Mouse (Mus musculus) liver, adult 2 months (tissue): ENCODE results near the gene Cdhr2. TPM values are rescaled to one million over a fixed set of nuclear protein-coding genes. Genes with fewer than 3 reads are reported as not detected.

Experiments
- DNase-seq: peaks from one replicate; pipeline ENCODE4 v3.0.0-alpha.2; 2011; ENCODE audit warnings: low read depth, low spot score; ENCODE audit errors: extremely low read depth
- H3K27ac ChIP-seq: fragments of 200-500 bp; replicated peaks from 2 replicates; pipeline ENCODE4 v1.5.1; 2012; ENCODE audit warnings: low read depth, mild to moderate bottlenecking, control low read depth, inconsistent platforms, low read length; ENCODE audit not compliant: insufficient read depth
- H3K27me3 ChIP-seq: fragments of 200-500 bp; 2 replicates; pipeline ENCODE4 v1.6.1; 2012; ENCODE audit warnings: mild to moderate bottlenecking, moderate library complexity, low read length, inconsistent platforms; ENCODE audit not compliant: control insufficient read depth, insufficient read depth
- H3K36me3 ChIP-seq: fragments of 200-500 bp; 2 replicates; pipeline ENCODE4 v1.6.1; 2012; ENCODE audit warnings: low read length, inconsistent platforms; ENCODE audit not compliant: control insufficient read depth, insufficient read depth
- H3K4me1 ChIP-seq: fragments of 200-500 bp; 2 replicates; pipeline ENCODE4 v1.6.1; 2011; ENCODE audit warnings: low read length; ENCODE audit not compliant: control insufficient read depth, insufficient read depth
- H3K4me3 ChIP-seq: fragments of 200-500 bp; 2 replicates; pipeline ENCODE4 v1.5.1; 2011; ENCODE audit warnings: low read depth, mild to moderate bottlenecking, control low read depth, low read length, moderate library complexity; ENCODE audit not compliant: insufficient read depth
- H3K79me2 ChIP-seq: fragments of 200-500 bp; 2 replicates; pipeline ENCODE4 v1.6.1; 2012; ENCODE audit warnings: inconsistent platforms, mild to moderate bottlenecking, low read length, moderate library complexity; ENCODE audit not compliant: control insufficient read depth, insufficient read depth
- H3K9ac ChIP-seq: fragments of 200-500 bp; 2 replicates; pipeline ENCODE4 v1.6.1; 2012; ENCODE audit warnings: low read depth, mild to moderate bottlenecking, control low read depth, inconsistent platforms, low read length
- CTCF ChIP-seq: fragments of 200-500 bp; IDR thresholded peaks from 2 replicates; pipeline ENCODE4 v1.5.1; 2011; ENCODE audit warnings: low read depth, low read length, control low read depth
- POLR2A ChIP-seq: fragments of 200-500 bp; IDR thresholded peaks from 2 replicates; pipeline ENCODE4 v1.6.1; 2011; ENCODE audit warnings: low read length, control low read depth; ENCODE audit not compliant: insufficient read depth; ENCODE audit errors: extremely low read depth
- WGBS: fragments of 180-500 bp; shearing (Covaris S2); methylation state at CpG from one replicate; pipeline ENCODE4 v1.1.7; 2018; 5-methylcytosine and 5-hydroxymethylcytosine counted together
- polyA plus RNA-seq: library from polyadenylated mRNA; depleted of rRNA; stranded (reverse); fragments of >200 nt; gene quantifications from 2 replicates; pipeline ENCODE4 v1.2.3, GENCODE M21; 2012
- total RNA-seq: library from RNA; depleted of rRNA; stranded (reverse); fragments of >200 nt; gene quantifications from 2 replicates; pipeline ENCODE4 v1.2.3, GENCODE M21; 2014

Gene Cdhr2
- total and polyA plus RNA-seq, 2 experiments, result under 0.01 to 0.18 TPM

DNA sequence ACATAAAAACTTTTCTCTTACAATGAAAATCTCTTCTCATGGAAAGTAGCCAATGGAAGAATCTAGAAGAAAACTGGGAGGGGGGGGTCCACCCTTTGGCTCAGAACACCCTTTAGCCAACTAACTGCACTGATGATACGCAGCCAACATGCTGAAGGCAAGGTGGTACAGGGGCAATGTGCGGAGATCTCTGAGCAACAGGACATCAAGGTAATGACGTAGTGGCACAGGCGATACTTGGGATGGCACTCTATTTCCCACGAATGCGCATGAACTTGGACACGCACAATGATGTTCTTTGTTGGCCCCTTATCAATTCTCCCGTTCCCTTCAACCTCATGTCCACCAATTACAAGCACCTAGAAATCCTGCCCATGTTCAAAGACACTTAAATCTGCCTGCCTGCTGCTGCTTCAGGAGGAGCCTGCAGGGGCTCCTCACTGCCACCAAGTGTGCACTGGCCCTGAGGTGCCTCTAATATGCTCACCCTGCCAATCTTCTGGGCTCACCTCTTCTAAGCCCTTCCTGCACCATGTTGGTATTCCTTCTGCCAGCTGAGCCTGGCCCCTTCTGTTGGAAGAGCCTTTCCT is 11.0 kb upstream of the Cdhr2 start:
- H3K4me1 ChIP-seq, result peaks cover 30% of the 10 kb centered on the region
- no peak overlapping the region for H3K4me3 ChIP-seq
- no peak overlapping the region for H3K27ac ChIP-seq
- peaks cover 38% of the 10 kb centered on the region for H3K79me2 ChIP-seq
- no peak overlapping the region for H3K9ac ChIP-seq
- no peaks in the 10 kb centered on the region for H3K27me3 ChIP-seq
- no peak for TF ChIP-seq CTCF
- TF ChIP-seq POLR2A, result no peak
- WGBS, result 93% methylated on average over 8 of the region's 8 CpGs
- no peak for DNase-seq
- H3K36me3 ChIP-seq, result no peaks in the 10 kb centered on the region

DNA sequence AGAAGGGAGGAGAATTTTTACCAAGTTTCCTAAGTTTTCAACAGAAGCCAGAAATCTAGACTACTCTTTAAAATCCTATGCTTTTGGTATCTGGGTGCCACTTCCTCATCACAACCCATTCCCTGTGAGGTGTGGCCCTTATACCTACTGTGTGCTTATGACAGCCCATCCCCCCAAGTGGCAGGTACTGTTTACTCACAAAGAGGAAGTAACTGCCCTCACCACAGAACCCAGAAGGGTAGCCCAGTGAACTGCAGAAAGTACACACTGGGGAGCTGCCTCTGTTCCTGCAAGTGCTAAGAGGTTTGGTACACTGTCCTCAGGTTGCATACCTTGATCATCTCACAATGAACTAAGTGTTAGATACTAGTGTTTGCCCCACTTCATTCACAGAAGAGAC is 9.5 kb upstream of the Cdhr2 start:
- no peak overlapping the region for H3K27ac ChIP-seq

DNA sequence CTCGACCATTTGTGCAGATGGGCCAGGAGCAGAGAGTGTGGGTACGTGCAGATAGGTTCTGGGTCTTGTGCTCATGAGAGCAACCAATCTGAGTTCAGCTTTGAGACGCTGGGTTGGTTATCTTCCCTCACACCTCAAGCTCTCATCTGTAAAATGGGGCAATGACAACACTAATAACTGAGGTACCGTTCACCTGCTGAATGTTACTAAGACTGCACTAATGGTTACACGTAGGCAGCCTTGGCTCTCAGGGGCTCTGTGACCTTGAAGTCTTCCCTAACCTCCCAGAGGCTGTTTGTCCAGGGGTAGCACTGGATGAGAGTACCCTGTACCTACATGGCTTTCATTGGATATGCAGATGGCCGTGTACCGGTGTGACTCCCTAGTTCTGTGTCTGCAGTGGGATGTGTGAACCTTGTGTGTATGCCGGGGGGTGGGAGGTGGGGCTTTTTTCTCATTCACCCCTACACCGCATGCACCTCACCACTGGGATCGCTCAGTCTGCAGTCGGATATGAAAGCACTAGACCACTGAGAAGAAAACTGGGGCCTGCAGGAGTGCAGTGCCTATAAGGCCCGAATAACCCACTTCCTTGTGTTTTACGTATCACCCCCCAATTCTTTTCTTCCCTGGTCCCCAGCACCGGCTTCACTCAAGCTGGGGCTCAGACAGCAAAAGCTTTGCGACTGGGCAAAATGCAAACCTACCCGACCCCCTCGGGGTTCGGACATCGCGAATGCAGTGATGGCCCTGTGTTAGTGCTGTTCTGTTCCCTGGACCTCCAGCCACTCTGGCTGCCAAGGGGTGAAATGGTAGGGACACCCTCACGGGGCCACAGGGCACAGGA is 8.3 kb upstream of the Cdhr2 start:
- Histone ChIP-seq H3K9ac (peak overlapping the region; percentile 98), H3K27ac (peak overlapping the region; percentile 90), H3K79me2 (peaks cover 25% of the 10 kb centered on the region), H3K4me3 (peak overlapping the region; percentile 98), H3K4me1 (peaks cover 18% of the 10 kb centered on the region), H3K27me3 (no peaks in the 10 kb centered on the region), H3K36me3 (no peaks in the 10 kb centered on the region)
- no peak for DNase-seq
- 4% methylated on average over 21 of the region's 21 CpGs for WGBS
- TF ChIP-seq CTCF (no peak), POLR2A (no peak)

More for the DNA sequence above, 9.5 kb upstream of the Cdhr2 start:
- TF ChIP-seq POLR2A, result no peak
- no peak for TF ChIP-seq CTCF
- no peaks in the 10 kb centered on the region for H3K27me3 ChIP-seq
- peaks cover 27% of the 10 kb centered on the region for H3K79me2 ChIP-seq
- no peak overlapping the region for H3K4me3 ChIP-seq
- no peak for DNase-seq
- H3K4me1 ChIP-seq, result peaks cover 18% of the 10 kb centered on the region
- H3K36me3 ChIP-seq, result no peaks in the 10 kb centered on the region
- no peak overlapping the region for H3K9ac ChIP-seq

DNA sequence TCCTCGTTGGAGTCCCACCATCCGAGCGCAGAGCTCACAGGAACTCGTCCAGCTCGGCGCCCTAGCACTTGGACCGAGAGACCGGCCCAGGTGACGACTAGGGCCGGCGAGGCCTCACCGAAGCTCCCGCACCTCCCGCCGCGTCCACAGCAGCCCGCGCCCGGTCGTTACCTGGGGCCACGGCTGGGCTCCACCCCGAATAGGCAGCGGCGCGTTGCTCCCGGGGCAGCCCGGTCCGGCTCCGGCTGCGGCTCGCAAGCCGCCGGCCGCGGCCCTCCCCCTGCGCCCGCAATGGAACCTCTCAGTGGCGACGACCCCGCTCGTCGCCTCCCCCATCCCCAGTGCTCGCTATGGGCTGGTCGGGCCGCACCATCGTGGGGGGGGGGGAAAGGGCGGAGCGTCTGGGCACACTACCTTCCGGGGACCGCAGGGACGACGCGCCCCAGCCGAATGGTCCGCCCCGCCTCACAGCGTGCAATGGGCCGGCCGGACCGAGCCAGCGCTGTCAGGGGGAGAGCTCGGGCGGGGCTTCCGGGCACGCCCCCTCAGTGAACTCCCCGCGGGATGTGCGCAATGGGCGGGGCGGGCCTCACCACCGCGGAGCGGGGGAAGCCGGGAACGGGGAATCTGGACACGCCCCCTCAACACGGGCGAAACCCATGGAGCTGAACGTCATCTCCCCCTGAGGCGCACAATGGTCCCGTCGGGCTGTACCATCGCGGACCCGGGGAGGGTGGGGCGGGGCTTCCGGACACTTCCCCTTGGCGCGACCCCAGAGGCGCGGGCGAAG is 7.5 kb upstream of the Cdhr2 start, which contains the start of gene Rnf44:
Rnf44 (minus strand) TSS at position 350 of the 790 bp plus-strand sequence.
- peak; percentile 91 for DNase-seq
- Histone ChIP-seq H3K27ac (peak within 1 kb of the TSS; percentile 97), H3K4me3 (peak within 1 kb of the TSS; percentile 98), H3K36me3 (no peaks in the 10 kb centered on the region), H3K79me2 (peaks cover 25% of the 10 kb centered on the region), H3K4me1 (peaks cover 18% of the 10 kb centered on the region), H3K9ac (peak within 1 kb of the TSS; percentile 98), H3K27me3 (no peaks in the 10 kb centered on the region)
- under 1% methylated on average over 92 of the region's 92 CpGs for WGBS
- TF ChIP-seq POLR2A (peak; percentile 40; the same call in 1 of the 2 replicates), CTCF (no peak)

DNA sequence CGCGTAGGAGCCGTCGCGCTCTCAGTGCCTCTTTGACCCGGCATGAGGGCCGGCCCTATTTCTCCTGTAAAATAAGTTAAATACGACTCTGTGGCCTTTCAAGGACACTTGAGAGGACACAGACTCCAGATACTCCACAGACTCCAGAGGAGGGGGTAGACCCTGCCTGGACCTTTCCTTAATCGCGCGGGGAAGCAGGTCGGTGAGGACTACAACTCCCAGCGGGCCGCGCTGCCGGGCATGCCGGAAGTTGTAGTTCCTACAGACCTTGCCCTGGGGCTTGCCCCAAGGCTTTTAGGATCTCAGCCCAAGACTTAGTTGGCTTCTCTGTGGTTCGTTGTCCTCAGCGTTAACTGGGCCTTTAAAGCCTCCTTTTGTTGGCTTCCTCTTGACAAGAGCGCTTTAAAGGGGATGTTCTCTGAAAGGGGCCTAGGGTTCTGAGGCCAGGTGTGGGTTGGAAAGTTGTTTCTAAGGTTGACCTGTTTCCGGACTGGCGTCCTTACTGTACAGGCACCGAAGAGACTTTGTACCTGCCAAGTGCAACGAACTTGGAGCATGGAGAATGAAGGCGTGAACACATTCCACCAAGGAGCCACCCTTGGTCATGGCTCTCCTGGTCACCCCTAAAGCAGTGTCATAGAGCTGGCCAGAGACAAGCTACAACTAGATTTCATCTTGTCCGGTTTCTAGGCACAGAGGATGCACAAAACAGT is 6.8 kb upstream of the Cdhr2 start:
- peak; percentile 86 for DNase-seq
- Histone ChIP-seq H3K79me2 (peaks cover 25% of the 10 kb centered on the region), H3K36me3 (no peaks in the 10 kb centered on the region), H3K27me3 (no peaks in the 10 kb centered on the region), H3K9ac (peak overlapping the region; percentile 85), H3K4me1 (peaks cover 18% of the 10 kb centered on the region), H3K4me3 (peak overlapping the region; percentile 61), H3K27ac (peak overlapping the region; percentile 97)
- TF ChIP-seq POLR2A, result 0 out of 2 replicates have a peak, but pooled peaks have one; percentile 12
- no peak for TF ChIP-seq CTCF
- WGBS, result 7% methylated on average over 26 of the region's 26 CpGs
